ENCODE assay signal across 27 mouse cellular contexts in the genomic region with DNA sequence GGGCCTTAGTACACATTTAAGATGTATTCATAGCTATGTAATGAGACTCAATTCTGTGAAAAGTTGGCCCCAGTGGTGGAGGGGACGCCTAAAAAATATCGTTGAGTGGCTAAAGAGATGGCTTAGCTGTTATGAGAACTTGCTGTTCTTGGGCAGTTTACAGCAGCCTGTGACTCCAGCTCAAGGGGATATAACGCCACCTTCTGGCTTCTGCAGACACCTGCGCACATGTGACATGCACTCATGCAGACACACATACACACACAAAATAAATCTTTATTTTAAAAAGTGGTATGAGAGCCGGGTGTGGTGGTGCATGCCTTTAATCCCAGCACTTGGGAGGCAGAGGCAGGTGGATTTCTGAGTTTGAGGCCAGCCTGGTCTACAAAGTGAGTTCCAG. TPM values are rescaled to one million over a fixed set of nuclear protein-coding genes. Genes with fewer than 3 reads are reported as not detected.
DNase-seq lines count a peak whose midpoint lies in the region; ATAC-seq and TF ChIP-seq lines count a peak whose summit lies in the region.
"Had no signal": no experiment of that assay in that cellular context is flagged by ENCODE, and none has a peak within 500 bp of the region (broad histone marks: within the 10 kb centered on the region; RNA-seq: fewer than 3 reads in every experiment).

No protein-coding gene starts in this region.

- no peak for TF ChIP-seq EP300 in CH12.LX (IDR thresholded peaks at IDR 0.05; ENCODE audit: low read length)

- no peaks in the 10 kb centered on the region for H3K36me3 ChIP-seq in kidney, postnatal 0 days (ENCODE audit: insufficient read depth, low read length)
- no peaks in the 10 kb centered on the region for H3K36me3 ChIP-seq in kidney, embryonic 14.5 days (ENCODE audit: control insufficient read depth, insufficient read depth, low read length)
- no peaks in the 10 kb centered on the region for H3K36me3 ChIP-seq in CH12.LX (replicated peaks in 1 of 2; ENCODE audit: control insufficient read depth in 1 of 2, insufficient read depth in 1 of 2, low read length in 1 of 2)
- H3K36me3 ChIP-seq: hindbrain, embryonic 13.5 days; liver, embryonic 13.5 days; neural tube, embryonic 12.5 days; stomach, embryonic 15.5 days had no signal

- in situ Hi-C loops in CH12.LX (cut with MboI; ENCODE audit: low pct_ligation_motif_present, low pct_unique_long_range_greater_than_20kb, low sequenced_read_pairs) = no loop called here

- H3K9me3 ChIP-seq in kidney, postnatal 0 days (replicated peaks; ENCODE audit: low read length) = no peaks in the 10 kb centered on the region
- no peaks in the 10 kb centered on the region for H3K9me3 ChIP-seq in kidney, embryonic 14.5 days (ENCODE audit: control insufficient read depth, low read length)
- no peaks in the 10 kb centered on the region for H3K9me3 ChIP-seq in CH12.LX (replicated peaks; ENCODE audit: low read length)
- H3K9me3 ChIP-seq: forebrain, embryonic 13.5 days; hindbrain, embryonic 13.5 days; liver, embryonic 13.5 days; midbrain, embryonic 12.5 days; neural tube, embryonic 12.5 days; stomach, embryonic 15.5 days had no signal

- peak; percentile 29 for TF ChIP-seq RAD21 in CH12.LX (IDR thresholded peaks at IDR 0.05; ENCODE audit: low read depth, low read length)

- no peak overlapping the region for H3K4me3 ChIP-seq in kidney, postnatal 0 days (replicated peaks; ENCODE audit: low read depth, low read length)
- no peak overlapping the region for H3K4me3 ChIP-seq in kidney, embryonic 14.5 days (ENCODE audit: low read length)
- no peak overlapping the region for H3K4me3 ChIP-seq in CH12.LX (replicated peaks in 1 of 3; ENCODE audit: low read depth in 2 of 3, low read length in 2 of 3, poor library complexity in 1 of 3)
- H3K4me3 ChIP-seq: forebrain, embryonic 13.5 days; hindbrain, embryonic 13.5 days; liver, embryonic 13.5 days; midbrain, embryonic 12.5 days; myocyte; neural tube, embryonic 12.5 days; stomach, embryonic 15.5 days had no signal

- H3K79me2 ChIP-seq in CH12.LX (replicated peaks; ENCODE audit: control insufficient read depth, extremely low read depth, insufficient read depth, poor library complexity, severe bottlenecking) = no peaks in the 10 kb centered on the region

- no peak overlapping the region for H3K9ac ChIP-seq in kidney, postnatal 0 days (ENCODE audit: low read depth, low read length)
- no peak overlapping the region for H3K9ac ChIP-seq in kidney, embryonic 14.5 days (ENCODE audit: low read depth, low read length)
- H3K9ac ChIP-seq in CH12.LX (ENCODE audit: insufficient read depth, low read depth) = no peak overlapping the region
- H3K9ac ChIP-seq: forebrain, embryonic 13.5 days; hindbrain, embryonic 13.5 days; liver, embryonic 13.5 days; lung, embryonic 14.5 days; midbrain, embryonic 12.5 days; neural tube, embryonic 12.5 days; stomach, embryonic 15.5 days had no signal

- H3K27ac ChIP-seq in kidney, postnatal 0 days = no peak overlapping the region
- no peak overlapping the region for H3K27ac ChIP-seq in kidney, embryonic 14.5 days (ENCODE audit: low read depth, low read length)
- H3K27ac ChIP-seq in CH12.LX (ENCODE audit: insufficient read depth, low read depth) = no peak overlapping the region
- H3K27ac ChIP-seq: forebrain, embryonic 13.5 days; hindbrain, embryonic 13.5 days; liver, embryonic 13.5 days; midbrain, embryonic 12.5 days; neural tube, embryonic 12.5 days; stomach, embryonic 15.5 days had no signal

- dilution Hi-C loops in CH12.LX (cut with MboI; ENCODE audit: extremely low pct_ligation_motif_present, extremely low pct_unique_long_range_greater_than_20kb, low sequenced_read_pairs) = no loop called here

- no peak overlapping the region for H3K4me2 ChIP-seq in kidney, postnatal 0 days (ENCODE audit: low read length)
- no peak overlapping the region for H3K4me2 ChIP-seq in kidney, embryonic 14.5 days (replicated peaks; ENCODE audit: low read depth, low read length)
- no peak overlapping the region for H3K4me2 ChIP-seq in CH12.LX (ENCODE audit: insufficient read depth, low read depth, poor library complexity, severe bottlenecking)
- H3K4me2 ChIP-seq: forebrain, embryonic 13.5 days; heart, embryonic 11.5 days; hindbrain, embryonic 13.5 days; liver, embryonic 13.5 days; lung, embryonic 14.5 days; midbrain, embryonic 12.5 days; neural tube, embryonic 12.5 days; stomach, embryonic 15.5 days had no signal

- no peak for ATAC-seq in kidney, postnatal 0 days (replicated peaks; ENCODE audit: low FRiP score, low read depth)
- no peak for ATAC-seq in kidney, embryonic 14.5 days (ENCODE audit: low FRiP score, low TSS enrichment)
- ATAC-seq: forebrain, embryonic 13.5 days had no signal

- no peaks in the 10 kb centered on the region for H3K4me1 ChIP-seq in kidney, postnatal 0 days (replicated peaks; ENCODE audit: insufficient read depth, low read length)
- no peaks in the 10 kb centered on the region for H3K4me1 ChIP-seq in kidney, embryonic 14.5 days (ENCODE audit: control insufficient read depth, insufficient read depth, low read length)
- peaks cover 0 to 15% of the 10 kb centered on the region in 2 experiments; a peak in 2 of 4 replicates for H3K4me1 ChIP-seq in CH12.LX (ENCODE audit: control insufficient read depth in 1 of 2, insufficient read depth in 2 of 2)
- H3K4me1 ChIP-seq: hindbrain, embryonic 13.5 days; liver, embryonic 13.5 days; midbrain, embryonic 12.5 days; neural tube, embryonic 12.5 days; stomach, embryonic 15.5 days had no signal

- WGBS in kidney, postnatal 0 days = 93% methylated on average over 5 of the region's 5 CpGs
- 91% methylated on average over 5 of the region's 5 CpGs for WGBS in kidney, embryonic 14.5 days

- no peak for DNase-seq in kidney, postnatal 0 days (ENCODE audit: low spot score)
- DNase-seq in 416B (ENCODE audit: low read depth) (peak; percentile 42), CH12.LX (ENCODE audit: extremely low read depth) (no peak), ZHBTc4 (ENCODE audit: low read depth, low spot score) (peak; percentile 55)
- no peak for DNase-seq in frontal cortex, postnatal 14 days (ENCODE audit: low spot score in 2 of 2)
- no peak for DNase-seq in Muller cell, postnatal 12 days (ENCODE audit: inconsistent ontology term)
- DNase-seq: adrenal gland, postnatal 10 days; cerebellum, adult 11 months; cerebellum, adult 9-10 months; cerebellum, postnatal 36 days; gastrocnemius, postnatal 25 days; heart, postnatal 36 days; kidney, adult 18-20 months; kidney, postnatal 10 days; layer of hippocampus, adult 9-11 months; liver, embryonic 13.5 days; lung, embryonic 14.5 days; thymus, postnatal 14 days had no signal

- TF ChIP-seq POLR2A in CH12.LX (IDR thresholded peaks at IDR 0.05; ENCODE audit: low read depth, low read length) = no peak

- no peaks in the 10 kb centered on the region for H3K27me3 ChIP-seq in kidney, postnatal 0 days (ENCODE audit: insufficient read depth, low read length)
- no peaks in the 10 kb centered on the region for H3K27me3 ChIP-seq in kidney, embryonic 14.5 days (ENCODE audit: control insufficient read depth, insufficient read depth, low read length)
- no peaks in the 10 kb centered on the region for H3K27me3 ChIP-seq in CH12.LX (replicated peaks)
- H3K27me3 ChIP-seq: forebrain, embryonic 13.5 days; liver, embryonic 13.5 days; neural tube, embryonic 12.5 days; stomach, embryonic 15.5 days had no signal

- TF ChIP-seq CTCF in kidney, postnatal 0 days (IDR thresholded peaks at IDR 0.05; ENCODE audit: low read depth) = 0 out of 2 replicates have a peak, but pooled peaks have one; percentile 6
- peak in 1 of 2 experiments; percentile 39; a peak in 2 of 4 replicates for TF ChIP-seq CTCF in CH12.LX (conservative IDR thresholded peaks at IDR 0.05 in 1 of 2, IDR thresholded peaks at IDR 0.05 in 1 of 2; ENCODE audit: low read depth in 2 of 2, low read length in 2 of 2)

TF ChIP-seq in CH12.LX, 34 proteins besides CTCF, POLR2A, EP300 and RAD21 (continues in another document):
- no peak for TF ChIP-seq POLR2AphosphoS2 (IDR thresholded peaks at IDR 0.05; ENCODE audit: low read depth, low read length)
- TF ChIP-seq ZKSCAN1 (IDR thresholded peaks at IDR 0.05; ENCODE audit: borderline replicate concordance, low read depth, low read length) = no peak
- TF ChIP-seq CHD2 (IDR thresholded peaks at IDR 0.05; ENCODE audit: low read length) = no peak
- no peak for TF ChIP-seq MAFK (IDR thresholded peaks at IDR 0.05; ENCODE audit: insufficient replicate concordance, low read length)
- no peak for TF ChIP-seq MEF2A (IDR thresholded peaks at IDR 0.05; ENCODE audit: borderline replicate concordance, low read depth, low read length)
- no peak for TF ChIP-seq UBTF (IDR thresholded peaks at IDR 0.05; ENCODE audit: low read depth, low read length)
- no peak for TF ChIP-seq PAX5 (IDR thresholded peaks at IDR 0.05; ENCODE audit: low read length)
- no peak for TF ChIP-seq BHLHE40 (IDR thresholded peaks at IDR 0.05; ENCODE audit: low read depth, low read length)
- TF ChIP-seq ELF1 (IDR thresholded peaks at IDR 0.05; ENCODE audit: low read depth, low read length) = no peak
- TF ChIP-seq ZMIZ1 (IDR thresholded peaks at IDR 0.05; ENCODE audit: low read depth, low read length) = no peak

RNA-seq across cellular contexts. Expression of gene Toe1, which starts 31.0 kb away (rescaled TPM):
- polyA plus RNA-seq in kidney, postnatal 0 days (2015; fragmentation: Nextera tagmentation; extraction: Ambion mirVana) = 28.9 and 30.8 TPM in 2 replicates
- 29.0 and 42.5 TPM in 2 replicates for polyA plus RNA-seq in kidney, embryonic 14.5 days (2014; fragmentation: Nextera tagmentation; extraction: Ambion mirVana)
- total RNA-seq in CH12.LX (2012; rRNA removed) (31.3 and 39.0 TPM in 2 replicates), CH12.LX (2014; rRNA removed) (45.2 and 47.8 TPM in 2 replicates)
- polyA plus RNA-seq in CH12.LX (2012; ENCODE audit: insufficient read length, low read depth) = 37.0 and 40.3 TPM in 2 replicates

RNA-seq across cellular contexts. Expression of gene Mutyh, which starts 31.1 kb away (rescaled TPM):
- polyA plus RNA-seq in kidney, postnatal 0 days (2015; fragmentation: Nextera tagmentation; extraction: Ambion mirVana) = 8.8 and 9.9 TPM in 2 replicates
- polyA plus RNA-seq in kidney, embryonic 14.5 days (2014; fragmentation: Nextera tagmentation; extraction: Ambion mirVana) = 17.9 and 18.7 TPM in 2 replicates
- total RNA-seq in CH12.LX (2012; rRNA removed) (11.2 and 12.1 TPM in 2 replicates), CH12.LX (2014; rRNA removed) (12.5 and 15.7 TPM in 2 replicates)
- polyA plus RNA-seq in CH12.LX (2012; ENCODE audit: insufficient read length, low read depth) = 10.5 and 13.1 TPM in 2 replicates

RNA-seq across cellular contexts. Expression of gene Hpdl, which starts 45.1 kb away (rescaled TPM):
- polyA plus RNA-seq in kidney, postnatal 0 days (2015; fragmentation: Nextera tagmentation; extraction: Ambion mirVana) = 2.2 and 2.3 TPM in 2 replicates
- 1.1 and 1.4 TPM in 2 replicates for polyA plus RNA-seq in kidney, embryonic 14.5 days (2014; fragmentation: Nextera tagmentation; extraction: Ambion mirVana)
- total RNA-seq in CH12.LX (2012; rRNA removed) (1.2 and 1.6 TPM in 2 replicates), CH12.LX (2014; rRNA removed) (0.20 and 0.31 TPM in 2 replicates)
- polyA plus RNA-seq in CH12.LX (2012; ENCODE audit: insufficient read length, low read depth) = 0.59 and 0.67 TPM in 2 replicates
- total RNA-seq: megakaryocyte, adult 5-6 weeks had no signal

RNA-seq across cellular contexts. Expression of gene Tesk2, which starts 55.6 kb away (rescaled TPM):
- polyA plus RNA-seq in kidney, postnatal 0 days (2015; fragmentation: Nextera tagmentation; extraction: Ambion mirVana) = 8.0 and 8.3 TPM in 2 replicates
- 4.6 and 7.4 TPM in 2 replicates for polyA plus RNA-seq in kidney, embryonic 14.5 days (2014; fragmentation: Nextera tagmentation; extraction: Ambion mirVana)
- 5.6 and 7.0 TPM in 2 replicates for total RNA-seq in CH12.LX (2012; rRNA removed)
- 5.4 and 5.8 TPM in 2 replicates for total RNA-seq in CH12.LX (2014; rRNA removed)
- 3.5 and 4.8 TPM in 2 replicates for polyA plus RNA-seq in CH12.LX (2012; ENCODE audit: insufficient read length, low read depth)

Comparison
In these comparisons a context has a peak if more than half of its experiments do, and no peak if none do; other contexts are left out.
1. DNase-seq: peak in 416B (single experiment) and ZHBTc4 (single experiment); none in kidney, postnatal 0 days (single experiment), CH12.LX (single experiment), frontal cortex, postnatal 14 days (0 of 2) and Muller cell, postnatal 12 days (single experiment).